Mouse (Mus musculus) CH12.LX (cell line): ENCODE measurements around the gene Taf11. TPM values are rescaled to one million over a fixed set of nuclear protein-coding genes. Genes with fewer than 3 reads are reported as not detected.

Experiments
- DNase-seq: peaks from one replicate; pipeline ENCODE4 v3.0.0-alpha.2; 2013; ENCODE audit errors: extremely low read depth
- H3K27ac ChIP-seq: 2 replicates; pipeline ENCODE4 v1.5.1; 2012; ENCODE audit warnings: low read depth, mild to moderate bottlenecking, control low read depth, moderate library complexity; ENCODE audit not compliant: insufficient read depth
- H3K27me3 ChIP-seq: replicated peaks from 2 replicates; pipeline ENCODE3; 2012; ENCODE audit warnings: inconsistent platforms
- H3K36me3 ChIP-seq, 2 experiments: replicated peaks in 1 of 2; 2 replicates each; pipeline versions ENCODE3 to v1.6.1; 2012; ENCODE audit warnings: inconsistent platforms in 1 of 2, low read length in 1 of 2, mild to moderate bottlenecking in 1 of 2, mixed read lengths in 1 of 2, moderate library complexity in 1 of 2; ENCODE audit not compliant: control insufficient read depth in 1 of 2, insufficient read depth in 1 of 2
- H3K4me1 ChIP-seq, 2 experiments: 2 replicates each; pipeline ENCODE4 v1.6.1; 2012; ENCODE audit warnings: inconsistent platforms in 1 of 2, moderate library complexity in 1 of 2; ENCODE audit not compliant: insufficient read depth in 2 of 2, control insufficient read depth in 1 of 2
- H3K4me2 ChIP-seq: 2 replicates; pipeline ENCODE4 v1.6.1; 2012; ENCODE audit warnings: low read depth, mild to moderate bottlenecking, control low read depth; ENCODE audit not compliant: poor library complexity, insufficient read depth, severe bottlenecking
- H3K4me3 ChIP-seq, 3 experiments: fragments of 150-350 bp in 1 of 3; sonication (generic) in 1 of 3; replicated peaks in 1 of 3; 2 replicates each; pipeline versions ENCODE3 to v1.5.1; 2011 to 2012; ENCODE audit warnings: low read depth in 2 of 3, low read length in 2 of 3, mild to moderate bottlenecking in 2 of 3, moderate library complexity in 2 of 3, control low read depth in 1 of 3, improper control_type of control experiment in 1 of 3, inconsistent platforms in 1 of 3, mixed read lengths in 1 of 3; ENCODE audit not compliant: poor library complexity in 1 of 3
- H3K79me2 ChIP-seq: replicated peaks from 2 replicates; pipeline ENCODE4 v1.6.1; 2012; ENCODE audit warnings: mild to moderate bottlenecking, moderate library complexity; ENCODE audit not compliant: control insufficient read depth, poor library complexity, insufficient read depth, severe bottlenecking; ENCODE audit errors: extremely low read depth
- H3K9ac ChIP-seq: 2 replicates; pipeline ENCODE4 v1.6.1; 2012; ENCODE audit warnings: low read depth, mild to moderate bottlenecking, control low read depth, moderate library complexity; ENCODE audit not compliant: insufficient read depth
- H3K9me3 ChIP-seq: replicated peaks from 2 replicates; pipeline ENCODE3; 2012; ENCODE audit warnings: low read length, inconsistent platforms, mixed read lengths
- BHLHE40 ChIP-seq: IDR thresholded peaks from 2 replicates; pipeline ENCODE4 v1.6.1; 2011; ENCODE audit warnings: mild to moderate bottlenecking, low read depth, low read length, improper control_type of control experiment
- ELF1 ChIP-seq: IDR thresholded peaks from 2 replicates; pipeline ENCODE4 v1.6.1; 2014; ENCODE audit warnings: low read depth, mild to moderate bottlenecking, inconsistent platforms, low read length, improper control_type of control experiment
- IRF4 ChIP-seq: IDR thresholded peaks from 2 replicates; pipeline ENCODE4 v1.6.1; 2014; ENCODE audit warnings: low read depth, mild to moderate bottlenecking, inconsistent platforms, low read length, improper control_type of control experiment
- KAT2A ChIP-seq: IDR thresholded peaks from 2 replicates; pipeline ENCODE4 v1.6.1; 2012; ENCODE audit warnings: low read length, improper control_type of control experiment, inconsistent platforms; ENCODE audit not compliant: insufficient replicate concordance
- MAX ChIP-seq: IDR thresholded peaks from 2 replicates; pipeline ENCODE4 v1.6.1; 2011; ENCODE audit warnings: low read length, improper control_type of control experiment
- MEF2A ChIP-seq: IDR thresholded peaks from 2 replicates; pipeline ENCODE4 v1.6.1; 2014; ENCODE audit warnings: low read depth, mild to moderate bottlenecking, inconsistent platforms, low read length, improper control_type of control experiment, borderline replicate concordance
- MXI1 ChIP-seq: IDR thresholded peaks from 2 replicates; pipeline ENCODE4 v1.6.1; 2011; ENCODE audit warnings: mild to moderate bottlenecking, low read depth, low read length, improper control_type of control experiment
- MYC ChIP-seq: IDR thresholded peaks from 2 replicates; pipeline ENCODE4 v1.6.1; 2011; ENCODE audit warnings: low read depth, mild to moderate bottlenecking, improper control_type of control experiment, low read length
- POLR2AphosphoS2 ChIP-seq: IDR thresholded peaks from 2 replicates; pipeline ENCODE4 v1.6.1; 2011; ENCODE audit warnings: low read depth, low read length, improper control_type of control experiment
- TBP ChIP-seq: conservative IDR thresholded peaks from 2 replicates; pipeline ENCODE4 v1.6.1; 2011; ENCODE audit warnings: low read depth, low read length, improper control_type of control experiment
- ZC3H11A ChIP-seq: IDR thresholded peaks from 2 replicates; pipeline ENCODE4 v1.6.1; 2012; ENCODE audit warnings: low read depth, mild to moderate bottlenecking, inconsistent platforms, low read length, improper control_type of control experiment
- ZMIZ1 ChIP-seq: IDR thresholded peaks from 2 replicates; pipeline ENCODE4 v1.6.1; 2012; ENCODE audit warnings: low read depth, mild to moderate bottlenecking, inconsistent platforms, low read length, improper control_type of control experiment
- ZNF384 ChIP-seq: IDR thresholded peaks from 2 replicates; pipeline ENCODE4 v1.6.1; 2012; ENCODE audit warnings: low read depth, low read length, improper control_type of control experiment, inconsistent platforms
- dilution Hi-C: fragments of 300-500 bp; cut with MboI; formaldehyde crosslinking; loops from 2 replicates; pipeline ENCODE4 v1.14.3; 2020; ENCODE audit warnings: low sequenced_read_pairs; ENCODE audit not compliant: extremely low pct_unique_long_range_greater_than_20kb, extremely low pct_ligation_motif_present
- in situ Hi-C: fragments of 300-500 bp; cut with MboI; formaldehyde crosslinking; loops from 3 replicates; pipeline ENCODE4 v1.14.3; 2019; ENCODE audit warnings: low sequenced_read_pairs, low pct_ligation_motif_present, low pct_unique_long_range_greater_than_20kb, mixed read lengths
- polyA plus RNA-seq: library from polyadenylated mRNA; unstranded; fragments of >175 nt; gene quantifications from 2 replicates; pipeline ENCODE4 v1.2.1, GENCODE M21; 2012; ENCODE audit warnings: low read depth; ENCODE audit not compliant: insufficient read length
- total RNA-seq, 2 experiments: library from RNA; depleted of rRNA; stranded (reverse); fragments of 300-350 nt in 1 of 2; fragments of >200 nt in 1 of 2; gene quantifications; 2 replicates each; pipeline ENCODE4 v1.2.3; 2012 to 2014

Gene Taf11
- total and polyA plus RNA-seq, 3 experiments = 36.9 to 70.9 (median 41.1) TPM

DNA sequence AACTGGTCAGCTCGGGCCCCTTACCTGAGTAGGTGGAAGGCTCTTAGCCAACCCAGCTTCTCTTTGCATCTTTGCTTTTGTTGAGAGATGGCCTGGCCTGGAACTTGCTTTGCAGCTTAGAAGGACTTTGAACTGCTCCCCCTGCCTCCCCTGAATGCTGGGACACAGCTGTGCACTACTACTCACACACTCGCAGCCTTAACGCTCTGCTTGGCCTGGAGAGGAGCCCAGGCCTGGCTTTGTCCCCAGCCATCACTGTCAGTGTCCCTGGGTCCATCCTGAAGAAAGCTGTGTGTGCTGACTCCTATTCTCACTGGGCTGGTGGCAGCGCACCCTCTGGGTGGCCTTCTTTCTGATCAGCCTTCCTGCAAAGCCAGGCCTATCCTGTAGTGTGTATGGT, 11.0 kb upstream of the Taf11 start:
- in situ Hi-C loops = no loop called here
- Histone ChIP-seq H3K9me3 (no peaks in the 10 kb centered on the region), H3K36me3 (peaks cover 0 to 15% of the 10 kb centered on the region in 2 experiments), H3K27ac (no peak overlapping the region), H3K4me3 (no peak overlapping the region), H3K27me3 (no peaks in the 10 kb centered on the region), H3K4me2 (no peak overlapping the region), H3K4me1 (no peaks in the 10 kb centered on the region), H3K79me2 (no peaks in the 10 kb centered on the region), H3K9ac (no peak overlapping the region)
- dilution Hi-C loops = no loop called here
- TF ChIP-seq TBP = no peak
- TF ChIP-seq POLR2AphosphoS2 = no peak
- TF ChIP-seq MXI1 = no peak
- TF ChIP-seq ZMIZ1 = no peak
- no peak for DNase-seq

DNA sequence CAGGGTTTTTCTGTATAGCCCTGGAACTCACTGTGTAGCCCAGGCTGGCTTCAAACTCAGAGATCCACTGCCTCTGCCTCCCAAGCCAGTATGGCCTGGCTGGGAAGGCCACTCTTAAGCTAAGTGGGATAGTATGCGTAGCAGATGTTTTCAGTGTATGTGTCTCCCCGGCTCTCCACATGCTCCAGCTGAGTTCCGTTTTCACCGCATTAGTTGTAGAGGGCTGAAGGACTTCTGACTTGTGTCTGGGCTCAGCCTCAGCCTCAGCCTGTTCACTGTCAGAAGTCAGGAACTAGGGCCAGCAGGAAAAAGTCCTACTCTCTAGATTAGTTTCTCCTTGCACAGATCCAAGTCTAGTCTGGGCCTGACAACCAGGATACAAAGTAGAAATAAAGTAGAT, 6.7 kb upstream of the Taf11 start:
- Histone ChIP-seq H3K4me1 (no peaks in the 10 kb centered on the region; a peak in 1 of 4 replicates), H3K4me2 (no peak overlapping the region), H3K79me2 (no peaks in the 10 kb centered on the region; the same call in 1 of the 2 replicates), H3K27me3 (no peaks in the 10 kb centered on the region), H3K4me3 (no peak overlapping the region), H3K9ac (no peak overlapping the region), H3K9me3 (no peaks in the 10 kb centered on the region), H3K36me3 (peaks cover 0 to 22% of the 10 kb centered on the region in 2 experiments), H3K27ac (no peak overlapping the region)
- in situ Hi-C loops (no loop called here), dilution Hi-C loops (no loop called here)
- TF ChIP-seq ZC3H11A = no peak
- TF ChIP-seq BHLHE40 = no peak
- TF ChIP-seq KAT2A = no peak
- no peak for TF ChIP-seq ELF1
- no peak for DNase-seq

DNA sequence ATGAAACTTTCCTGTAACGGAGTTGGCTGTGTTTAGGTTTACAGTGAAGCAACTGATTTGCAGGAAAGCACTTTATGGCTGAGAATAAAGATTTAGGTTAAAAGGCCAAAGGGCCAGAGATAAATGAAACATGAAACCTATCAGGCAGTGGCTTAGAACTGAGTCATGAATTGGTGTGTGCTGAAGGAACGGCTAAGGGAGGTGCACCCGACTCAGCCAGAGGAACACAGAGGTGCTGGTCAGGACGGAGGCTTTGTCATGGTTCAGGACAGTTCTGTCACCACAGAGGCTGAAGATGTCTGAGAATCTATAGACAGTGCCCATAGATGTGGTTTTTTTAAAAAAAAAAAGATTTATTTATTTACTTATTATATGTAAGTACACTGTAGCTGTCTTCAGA, 5.1 kb upstream of the Taf11 start:
- H3K27ac ChIP-seq = no peak overlapping the region
- peaks cover 3 to 13% of the 10 kb centered on the region in 2 experiments; a peak in 3 of 4 replicates for H3K4me1 ChIP-seq
- H3K4me2 ChIP-seq = no peak overlapping the region
- in situ Hi-C loops = no loop called here
- no peaks in the 10 kb centered on the region; the same call in 1 of the 2 replicates for H3K79me2 ChIP-seq
- H3K36me3 ChIP-seq = peaks cover 0 to 18% of the 10 kb centered on the region in 2 experiments
- H3K27me3 ChIP-seq = no peaks in the 10 kb centered on the region
- DNase-seq = no peak
- H3K9ac ChIP-seq = no peak overlapping the region
- dilution Hi-C loops = no loop called here
- no peak overlapping the region for H3K4me3 ChIP-seq
- H3K9me3 ChIP-seq = no peaks in the 10 kb centered on the region
- TF ChIP-seq MYC = no peak
- no peak for TF ChIP-seq ELF1
- no peak for TF ChIP-seq IRF4
- no peak for TF ChIP-seq MEF2A
- TF ChIP-seq MAX = no peak
- TF ChIP-seq ZNF384 = no peak
- TF ChIP-seq, all 38 proteins: peak for 0
